Mouse (Mus musculus) testis, adult 2 months (tissue): ENCODE data around the gene Txnrd1. TPM values are rescaled to one million over a fixed set of nuclear protein-coding genes. Genes with fewer than 3 reads are reported as not detected.

Source experiments
- H3K27ac ChIP-seq: fragments of 200-500 bp; 2 replicates; pipeline ENCODE4 v1.5.1; 2012; ENCODE audit warnings: low read depth, low read length; ENCODE audit not compliant: control insufficient read depth, insufficient read depth
- H3K27me3 ChIP-seq: fragments of 200-500 bp; 2 replicates; pipeline ENCODE4 v1.6.1; 2012; ENCODE audit warnings: mild to moderate bottlenecking, low read length, moderate library complexity; ENCODE audit not compliant: control insufficient read depth, insufficient read depth
- H3K36me3 ChIP-seq: fragments of 200-500 bp; 2 replicates; pipeline ENCODE4 v1.6.1; 2012; ENCODE audit warnings: mild to moderate bottlenecking, low read length; ENCODE audit not compliant: control insufficient read depth, insufficient read depth
- H3K4me1 ChIP-seq: fragments of 200-500 bp; 2 replicates; pipeline ENCODE4 v1.6.1; 2012; ENCODE audit warnings: low read length; ENCODE audit not compliant: control insufficient read depth, insufficient read depth
- H3K4me3 ChIP-seq: fragments of 200-500 bp; 2 replicates; pipeline ENCODE4 v1.5.1; 2012; ENCODE audit warnings: low read depth, mild to moderate bottlenecking, low read length, moderate library complexity, mixed read lengths; ENCODE audit not compliant: control insufficient read depth
- CTCF ChIP-seq: fragments of 200-500 bp; IDR thresholded peaks from 2 replicates; pipeline ENCODE4 v1.5.1; 2012; ENCODE audit warnings: low read depth, mild to moderate bottlenecking, inconsistent platforms, low read length, moderate library complexity; ENCODE audit not compliant: control insufficient read depth, insufficient read depth, insufficient replicate concordance
- POLR2A ChIP-seq: fragments of 200-500 bp; IDR thresholded peaks from 2 replicates; pipeline ENCODE4 v1.6.1; 2012; ENCODE audit warnings: low read depth, mild to moderate bottlenecking, inconsistent platforms, low read length, moderate library complexity; ENCODE audit not compliant: control insufficient read depth
- polyA plus RNA-seq: library from polyadenylated mRNA; depleted of rRNA; stranded (reverse); fragments of >200 nt; gene quantifications from 2 replicates; pipeline ENCODE4 v1.2.3, GENCODE M21; 2012

Gene Txnrd1
- polyA plus RNA-seq, 1 experiment: 13.2 TPM

DNA sequence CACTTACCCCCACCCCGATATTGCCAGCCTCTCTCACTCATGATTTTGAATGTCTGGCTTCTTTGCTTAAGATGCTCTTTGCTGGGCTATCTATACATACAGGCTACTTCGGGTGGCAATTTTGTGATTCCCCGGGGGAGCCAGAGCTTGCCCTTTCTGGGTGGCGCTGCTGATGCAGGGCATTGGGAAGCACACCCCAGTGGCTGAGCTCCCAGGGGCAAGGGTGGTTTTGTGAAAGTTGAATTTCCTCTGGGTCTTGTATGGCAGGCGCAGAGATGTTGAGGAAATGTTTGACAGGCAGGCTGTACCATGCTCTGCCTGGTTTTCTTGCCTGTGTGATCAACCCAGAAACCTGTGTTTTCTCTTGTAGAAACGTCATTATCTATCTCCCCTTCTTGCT lies 15.1 kb upstream of the Txnrd1 start:
- H3K4me3 ChIP-seq: no peak overlapping the region
- H3K27ac ChIP-seq: no peak overlapping the region
- no peaks in the 10 kb centered on the region for H3K36me3 ChIP-seq
- H3K4me1 ChIP-seq: peaks cover 6% of the 10 kb centered on the region
- no peaks in the 10 kb centered on the region for H3K27me3 ChIP-seq
- TF ChIP-seq POLR2A (no peak), CTCF (no peak)

GRCm38 (mm10) chr10:82823108-82823778 lies 10.5 kb upstream of the Txnrd1 start:
- Histone ChIP-seq H3K4me1 (no peaks in the 10 kb centered on the region; the same call in 1 of the 2 replicates), H3K36me3 (no peaks in the 10 kb centered on the region), H3K4me3 (no peak overlapping the region), H3K27ac (no peak overlapping the region), H3K27me3 (no peaks in the 10 kb centered on the region)
- TF ChIP-seq POLR2A (no peak), CTCF (no peak)

GRCm38 (mm10) chr10:82823779-82824177 lies 10.0 kb upstream of the Txnrd1 start:
- H3K36me3 ChIP-seq: no peaks in the 10 kb centered on the region
- no peak overlapping the region for H3K27ac ChIP-seq
- H3K4me3 ChIP-seq: no peak overlapping the region
- no peak for TF ChIP-seq POLR2A
- H3K27me3 ChIP-seq: no peaks in the 10 kb centered on the region
- H3K4me1 ChIP-seq: no peaks in the 10 kb centered on the region; the same call in 1 of the 2 replicates

DNA sequence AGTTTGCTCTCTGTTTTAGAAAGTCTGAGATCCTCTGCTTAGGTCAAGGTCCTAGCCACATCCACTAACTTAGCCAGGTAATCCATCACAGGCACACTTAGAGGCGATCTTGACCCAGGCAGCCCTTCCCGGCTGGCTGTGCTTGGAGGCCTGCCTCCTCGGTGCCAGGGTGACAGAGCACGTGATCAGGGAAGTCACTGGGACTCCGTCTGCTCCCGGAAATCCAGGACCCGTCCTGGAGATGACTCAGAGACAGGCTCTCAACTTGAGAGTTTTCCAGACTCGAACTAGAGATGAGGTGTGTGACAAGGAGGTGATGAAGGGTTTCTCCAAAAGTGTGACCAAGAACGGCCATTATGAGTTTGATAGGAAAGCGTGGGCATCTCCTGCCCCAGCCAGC lies 9.2 kb upstream of the Txnrd1 start:
- no peaks in the 10 kb centered on the region; the same call in 1 of the 2 replicates for H3K4me1 ChIP-seq
- no peak overlapping the region for H3K27ac ChIP-seq
- no peaks in the 10 kb centered on the region for H3K36me3 ChIP-seq
- H3K4me3 ChIP-seq: no peak overlapping the region
- H3K27me3 ChIP-seq: no peaks in the 10 kb centered on the region
- TF ChIP-seq POLR2A (no peak), CTCF (no peak)

GRCm38 (mm10) chr10:82826516-82826915 lies 7.2 kb upstream of the Txnrd1 start:
- H3K4me1 ChIP-seq: no peaks in the 10 kb centered on the region
- TF ChIP-seq CTCF (no peak), POLR2A (no peak)
- no peaks in the 10 kb centered on the region for H3K36me3 ChIP-seq
- no peak overlapping the region for H3K4me3 ChIP-seq
- no peaks in the 10 kb centered on the region for H3K27me3 ChIP-seq
- H3K27ac ChIP-seq: no peak overlapping the region

- no peaks in the 10 kb centered on the region; the same call in 1 of the 2 replicates for H3K36me3 ChIP-seq
Observed at GRCm38 (mm10) chr10:82835898-82836297, 2.1 kb downstream of the Txnrd1 start.

GRCm38 (mm10) chr10:82838390-82838789 lies 4.6 kb downstream of the Txnrd1 start:
- Histone ChIP-seq H3K4me1 (no peaks in the 10 kb centered on the region), H3K4me3 (no peak overlapping the region), H3K27ac (no peak overlapping the region), H3K27me3 (no peaks in the 10 kb centered on the region), H3K36me3 (no peaks in the 10 kb centered on the region; the same call in 1 of the 2 replicates)
- TF ChIP-seq CTCF (no peak), POLR2A (no peak)

More at GRCm38 (mm10) chr10:82835898-82836297, 2.1 kb downstream of the Txnrd1 start:
- Histone ChIP-seq H3K4me3 (no peak overlapping the region), H3K27ac (no peak overlapping the region), H3K27me3 (no peaks in the 10 kb centered on the region), H3K4me1 (no peaks in the 10 kb centered on the region)
- no peak for TF ChIP-seq CTCF
- TF ChIP-seq POLR2A: no peak

DNA sequence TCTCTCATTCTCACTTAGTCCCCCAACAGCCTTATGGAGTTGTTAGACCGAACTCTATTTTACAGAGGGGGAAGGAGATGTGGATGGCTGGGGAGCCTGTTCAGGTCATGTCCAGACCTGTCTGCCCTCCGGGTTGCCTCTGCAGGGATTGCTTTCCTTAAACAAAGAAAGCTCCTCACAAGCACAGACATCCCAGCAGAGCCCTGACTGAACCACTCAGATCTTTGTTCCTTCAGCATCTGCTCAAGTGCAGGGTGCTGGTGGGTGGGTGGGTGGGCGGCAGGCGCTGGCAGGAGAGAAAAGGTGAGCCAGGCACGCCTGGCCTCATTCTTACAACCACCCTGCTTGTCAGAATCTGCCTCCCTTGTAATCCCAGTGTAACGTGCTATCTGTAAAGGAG lies 10.3 kb downstream of the Txnrd1 start:
- Histone ChIP-seq H3K27ac (no peak overlapping the region), H3K27me3 (no peaks in the 10 kb centered on the region), H3K4me1 (no peaks in the 10 kb centered on the region), H3K4me3 (no peak overlapping the region), H3K36me3 (no peaks in the 10 kb centered on the region)
- TF ChIP-seq POLR2A: no peak
- TF ChIP-seq CTCF: no peak
